Mouse (Mus musculus) CH12.LX (cell line): ENCODE results near the gene Prr14l. TPM values are rescaled to one million over a fixed set of nuclear protein-coding genes. Genes with fewer than 3 reads are reported as not detected.

Experiments used
- DNase-seq: peaks from one replicate; pipeline ENCODE4 v3.0.0-alpha.2; 2013; ENCODE audit errors: extremely low read depth
- H3K27ac ChIP-seq: 2 replicates; pipeline ENCODE4 v1.5.1; 2012; ENCODE audit warnings: low read depth, mild to moderate bottlenecking, control low read depth, moderate library complexity; ENCODE audit not compliant: insufficient read depth
- H3K27me3 ChIP-seq: replicated peaks from 2 replicates; pipeline ENCODE3; 2012; ENCODE audit warnings: inconsistent platforms
- H3K36me3 ChIP-seq, 2 experiments: replicated peaks in 1 of 2; 2 replicates each; pipeline versions ENCODE3 to v1.6.1; 2012; ENCODE audit warnings: inconsistent platforms in 1 of 2, low read length in 1 of 2, mild to moderate bottlenecking in 1 of 2, mixed read lengths in 1 of 2, moderate library complexity in 1 of 2; ENCODE audit not compliant: control insufficient read depth in 1 of 2, insufficient read depth in 1 of 2
- H3K4me1 ChIP-seq, 2 experiments: 2 replicates each; pipeline ENCODE4 v1.6.1; 2012; ENCODE audit warnings: inconsistent platforms in 1 of 2, moderate library complexity in 1 of 2; ENCODE audit not compliant: insufficient read depth in 2 of 2, control insufficient read depth in 1 of 2
- H3K4me2 ChIP-seq: 2 replicates; pipeline ENCODE4 v1.6.1; 2012; ENCODE audit warnings: low read depth, mild to moderate bottlenecking, control low read depth; ENCODE audit not compliant: poor library complexity, insufficient read depth, severe bottlenecking
- H3K4me3 ChIP-seq, 3 experiments: fragments of 150-350 bp in 1 of 3; sonication (generic) in 1 of 3; replicated peaks in 1 of 3; 2 replicates each; pipeline versions ENCODE3 to v1.5.1; 2011 to 2012; ENCODE audit warnings: low read depth in 2 of 3, low read length in 2 of 3, mild to moderate bottlenecking in 2 of 3, moderate library complexity in 2 of 3, control low read depth in 1 of 3, improper control_type of control experiment in 1 of 3, inconsistent platforms in 1 of 3, mixed read lengths in 1 of 3; ENCODE audit not compliant: poor library complexity in 1 of 3
- H3K79me2 ChIP-seq: replicated peaks from 2 replicates; pipeline ENCODE4 v1.6.1; 2012; ENCODE audit warnings: mild to moderate bottlenecking, moderate library complexity; ENCODE audit not compliant: control insufficient read depth, poor library complexity, insufficient read depth, severe bottlenecking; ENCODE audit errors: extremely low read depth
- H3K9ac ChIP-seq: 2 replicates; pipeline ENCODE4 v1.6.1; 2012; ENCODE audit warnings: low read depth, mild to moderate bottlenecking, control low read depth, moderate library complexity; ENCODE audit not compliant: insufficient read depth
- H3K9me3 ChIP-seq: replicated peaks from 2 replicates; pipeline ENCODE3; 2012; ENCODE audit warnings: low read length, inconsistent platforms, mixed read lengths
- BHLHE40 ChIP-seq: IDR thresholded peaks from 2 replicates; pipeline ENCODE4 v1.6.1; 2011; ENCODE audit warnings: mild to moderate bottlenecking, low read depth, low read length, improper control_type of control experiment
- CHD1 ChIP-seq: IDR thresholded peaks from 2 replicates; pipeline ENCODE4 v1.6.1; 2012; ENCODE audit warnings: low read depth, low read length, improper control_type of control experiment, inconsistent platforms
- CHD2 ChIP-seq: IDR thresholded peaks from 2 replicates; pipeline ENCODE4 v1.6.1; 2011; ENCODE audit warnings: low read length, improper control_type of control experiment
- CTCF ChIP-seq, 2 experiments: IDR thresholded peaks in 1 of 2; conservative IDR thresholded peaks in 1 of 2; 2 replicates each; pipeline ENCODE4 v1.5.1; 2011 to 2012; ENCODE audit warnings: low read depth in 2 of 2, low read length in 2 of 2, improper control_type of control experiment in 1 of 2, inconsistent platforms in 1 of 2, mild to moderate bottlenecking in 1 of 2, moderate library complexity in 1 of 2
- ELF1 ChIP-seq: IDR thresholded peaks from 2 replicates; pipeline ENCODE4 v1.6.1; 2014; ENCODE audit warnings: low read depth, mild to moderate bottlenecking, inconsistent platforms, low read length, improper control_type of control experiment
- EP300 ChIP-seq: IDR thresholded peaks from 2 replicates; pipeline ENCODE4 v1.6.1; 2011; ENCODE audit warnings: low read length, improper control_type of control experiment
- ETS1 ChIP-seq: conservative IDR thresholded peaks from 2 replicates; pipeline ENCODE4 v1.6.1; 2012; ENCODE audit warnings: low read depth, mild to moderate bottlenecking, inconsistent platforms, low read length, improper control_type of control experiment, moderate library complexity
- JUN ChIP-seq: IDR thresholded peaks from 2 replicates; pipeline ENCODE4 v1.6.1; 2011; ENCODE audit warnings: low read depth, mild to moderate bottlenecking, low read length, improper control_type of control experiment, moderate library complexity; ENCODE audit not compliant: insufficient read depth
- JUND ChIP-seq: conservative IDR thresholded peaks from 2 replicates; pipeline ENCODE4 v1.6.1; 2011; ENCODE audit warnings: low read depth, low read length, improper control_type of control experiment
- MAFK ChIP-seq: IDR thresholded peaks from 2 replicates; pipeline ENCODE4 v1.6.1; 2011; ENCODE audit warnings: low read length, improper control_type of control experiment; ENCODE audit not compliant: insufficient replicate concordance
- MAX ChIP-seq: IDR thresholded peaks from 2 replicates; pipeline ENCODE4 v1.6.1; 2011; ENCODE audit warnings: low read length, improper control_type of control experiment
- MAZ ChIP-seq: IDR thresholded peaks from 2 replicates; pipeline ENCODE4 v1.6.1; 2012; ENCODE audit warnings: low read depth, mild to moderate bottlenecking, inconsistent platforms, low read length, improper control_type of control experiment, moderate library complexity
- MXI1 ChIP-seq: IDR thresholded peaks from 2 replicates; pipeline ENCODE4 v1.6.1; 2011; ENCODE audit warnings: mild to moderate bottlenecking, low read depth, low read length, improper control_type of control experiment
- MYC ChIP-seq: IDR thresholded peaks from 2 replicates; pipeline ENCODE4 v1.6.1; 2011; ENCODE audit warnings: low read depth, mild to moderate bottlenecking, improper control_type of control experiment, low read length
- POLR2AphosphoS2 ChIP-seq: IDR thresholded peaks from 2 replicates; pipeline ENCODE4 v1.6.1; 2011; ENCODE audit warnings: low read depth, low read length, improper control_type of control experiment
- RAD21 ChIP-seq: IDR thresholded peaks from 2 replicates; pipeline ENCODE4 v1.6.1; 2011; ENCODE audit warnings: low read depth, mild to moderate bottlenecking, low read length, improper control_type of control experiment, moderate library complexity
- SIN3A ChIP-seq: IDR thresholded peaks from 2 replicates; pipeline ENCODE4 v1.6.1; 2012; ENCODE audit warnings: low read length, improper control_type of control experiment, inconsistent platforms
- SMC3 ChIP-seq: IDR thresholded peaks from 2 replicates; pipeline ENCODE4 v1.6.1; 2011; ENCODE audit warnings: low read depth, low read length, improper control_type of control experiment
- TBP ChIP-seq: conservative IDR thresholded peaks from 2 replicates; pipeline ENCODE4 v1.6.1; 2011; ENCODE audit warnings: low read depth, low read length, improper control_type of control experiment
- TCF12 ChIP-seq: IDR thresholded peaks from 2 replicates; pipeline ENCODE4 v1.6.1; 2014; ENCODE audit warnings: low read depth, mild to moderate bottlenecking, inconsistent platforms, low read length, improper control_type of control experiment
- UBTF ChIP-seq: IDR thresholded peaks from 2 replicates; pipeline ENCODE4 v1.6.1; 2012; ENCODE audit warnings: low read depth, mild to moderate bottlenecking, inconsistent platforms, low read length, improper control_type of control experiment, moderate library complexity
- USF1 ChIP-seq: IDR thresholded peaks from 2 replicates; pipeline ENCODE4 v1.6.1; 2014; ENCODE audit warnings: low read depth, mild to moderate bottlenecking, inconsistent platforms, low read length, improper control_type of control experiment
- ZC3H11A ChIP-seq: IDR thresholded peaks from 2 replicates; pipeline ENCODE4 v1.6.1; 2012; ENCODE audit warnings: low read depth, mild to moderate bottlenecking, inconsistent platforms, low read length, improper control_type of control experiment
- ZKSCAN1 ChIP-seq: IDR thresholded peaks from 2 replicates; pipeline ENCODE4 v1.6.1; 2012; ENCODE audit warnings: low read depth, inconsistent platforms, low read length, improper control_type of control experiment, borderline replicate concordance
- ZMIZ1 ChIP-seq: IDR thresholded peaks from 2 replicates; pipeline ENCODE4 v1.6.1; 2012; ENCODE audit warnings: low read depth, mild to moderate bottlenecking, inconsistent platforms, low read length, improper control_type of control experiment
- dilution Hi-C: fragments of 300-500 bp; cut with MboI; formaldehyde crosslinking; loops from 2 replicates; pipeline ENCODE4 v1.14.3; 2020; ENCODE audit warnings: low sequenced_read_pairs; ENCODE audit not compliant: extremely low pct_unique_long_range_greater_than_20kb, extremely low pct_ligation_motif_present
- in situ Hi-C: fragments of 300-500 bp; cut with MboI; formaldehyde crosslinking; loops from 3 replicates; pipeline ENCODE4 v1.14.3; 2019; ENCODE audit warnings: low sequenced_read_pairs, low pct_ligation_motif_present, low pct_unique_long_range_greater_than_20kb, mixed read lengths
- polyA plus RNA-seq: library from polyadenylated mRNA; unstranded; fragments of >175 nt; gene quantifications from 2 replicates; pipeline ENCODE4 v1.2.1, GENCODE M21; 2012; ENCODE audit warnings: low read depth; ENCODE audit not compliant: insufficient read length
- total RNA-seq, 2 experiments: library from RNA; depleted of rRNA; stranded (reverse); fragments of 300-350 nt in 1 of 2; fragments of >200 nt in 1 of 2; gene quantifications; 2 replicates each; pipeline ENCODE4 v1.2.3; 2012 to 2014

The Prr14l gene
- total and polyA plus RNA-seq, 3 experiments: 5.4 to 15.6 (median 14.5) TPM

GRCm38 (mm10) chr5:32849178-32849577 lies 4.9 kb downstream of the Prr14l start:
- Histone ChIP-seq H3K9ac (no peak overlapping the region), H3K9me3 (no peaks in the 10 kb centered on the region), H3K4me3 (no peak overlapping the region), H3K36me3 (peaks cover 26 to 61% of the 10 kb centered on the region in 2 experiments), H3K4me2 (no peak overlapping the region), H3K27me3 (no peaks in the 10 kb centered on the region), H3K27ac (no peak overlapping the region), H3K4me1 (peaks cover 2 to 23% of the 10 kb centered on the region in 2 experiments; a peak in 3 of 4 replicates), H3K79me2 (peaks cover 89% of the 10 kb centered on the region)
- no peak for DNase-seq
- dilution Hi-C loops (no loop called here), in situ Hi-C loops (no loop called here)
- no peak for TF ChIP-seq BHLHE40
- no peak for TF ChIP-seq MAFK

- H3K4me3 ChIP-seq: no peak overlapping the region
- peaks cover 13% of the 10 kb centered on the region for H3K79me2 ChIP-seq
- H3K9ac ChIP-seq: no peak overlapping the region
- DNase-seq: no peak
- H3K27ac ChIP-seq: no peak overlapping the region
- no peak overlapping the region for H3K4me2 ChIP-seq
- no peaks in the 10 kb centered on the region for H3K27me3 ChIP-seq
- in situ Hi-C loops: no loop called here
- H3K36me3 ChIP-seq: peaks cover 72 to 87% of the 10 kb centered on the region in 2 experiments
- no peaks in the 10 kb centered on the region for H3K4me1 ChIP-seq
- H3K9me3 ChIP-seq: no peaks in the 10 kb centered on the region
- TF ChIP-seq USF1: no peak
- TF ChIP-seq CHD1: no peak
- no peak for TF ChIP-seq ELF1
- TF ChIP-seq JUN: no peak
- no peak for TF ChIP-seq UBTF
- TF ChIP-seq EP300: no peak
- no peak for TF ChIP-seq MYC
- no peak for TF ChIP-seq TCF12
- no peak for TF ChIP-seq MXI1
- TF ChIP-seq ZMIZ1: no peak
- no peak for TF ChIP-seq JUND
- TF ChIP-seq ETS1: no peak
- TF ChIP-seq MAZ: no peak
- dilution Hi-C loops: no loop called here
These were observed 14.0 kb downstream of the Prr14l start for GRCm38 (mm10) chr5:32840029-32840428.

- H3K4me2 ChIP-seq: no peak overlapping the region
- no peaks in the 10 kb centered on the region for H3K4me1 ChIP-seq
- peaks cover 69 to 87% of the 10 kb centered on the region in 2 experiments for H3K36me3 ChIP-seq
- no peaks in the 10 kb centered on the region for H3K9me3 ChIP-seq
- H3K27me3 ChIP-seq: no peaks in the 10 kb centered on the region
- DNase-seq: no peak
- TF ChIP-seq POLR2AphosphoS2 (no peak), CHD1 (no peak), ZKSCAN1 (no peak), UBTF (no peak), CTCF (conservative IDR thresholded peaks at IDR 0.05 in 1 of 2, IDR thresholded peaks at IDR 0.05 in 1 of 2; ENCODE audit: low read depth in 2 of 2, low read length in 2 of 2) (no peak), USF1 (no peak), SIN3A (no peak), SMC3 (no peak), ZMIZ1 (no peak), ZC3H11A (no peak), MAX (no peak), TBP (no peak), RAD21 (no peak), CHD2 (no peak), ELF1 (no peak)
- H3K27ac ChIP-seq: no peak overlapping the region
- dilution Hi-C loops: no loop called here
- in situ Hi-C loops: no loop called here
- H3K79me2 ChIP-seq: peaks cover 4% of the 10 kb centered on the region; the same call in 1 of the 2 replicates
- no peak overlapping the region for H3K4me3 ChIP-seq
- H3K9ac ChIP-seq: no peak overlapping the region
These were observed 17.1 kb downstream of the Prr14l start for GRCm38 (mm10) chr5:32836976-32837375.
